Mouse (Mus musculus) olfactory bulb, adult 2 months (tissue): ENCODE data around the gene Otogl.

Experiments
- CTCF ChIP-seq: fragments of 200-500 bp; IDR thresholded peaks from 2 replicates; pipeline ENCODE4 v1.5.1; 2012; ENCODE audit warnings: low read depth, mild to moderate bottlenecking, low read length, moderate library complexity; ENCODE audit not compliant: insufficient read depth
- POLR2A ChIP-seq: fragments of 200-500 bp; IDR thresholded peaks from 2 replicates; pipeline ENCODE4 v1.6.1; 2012; ENCODE audit warnings: mild to moderate bottlenecking, low read depth, low read length, moderate library complexity; ENCODE audit not compliant: insufficient read depth

DNA sequence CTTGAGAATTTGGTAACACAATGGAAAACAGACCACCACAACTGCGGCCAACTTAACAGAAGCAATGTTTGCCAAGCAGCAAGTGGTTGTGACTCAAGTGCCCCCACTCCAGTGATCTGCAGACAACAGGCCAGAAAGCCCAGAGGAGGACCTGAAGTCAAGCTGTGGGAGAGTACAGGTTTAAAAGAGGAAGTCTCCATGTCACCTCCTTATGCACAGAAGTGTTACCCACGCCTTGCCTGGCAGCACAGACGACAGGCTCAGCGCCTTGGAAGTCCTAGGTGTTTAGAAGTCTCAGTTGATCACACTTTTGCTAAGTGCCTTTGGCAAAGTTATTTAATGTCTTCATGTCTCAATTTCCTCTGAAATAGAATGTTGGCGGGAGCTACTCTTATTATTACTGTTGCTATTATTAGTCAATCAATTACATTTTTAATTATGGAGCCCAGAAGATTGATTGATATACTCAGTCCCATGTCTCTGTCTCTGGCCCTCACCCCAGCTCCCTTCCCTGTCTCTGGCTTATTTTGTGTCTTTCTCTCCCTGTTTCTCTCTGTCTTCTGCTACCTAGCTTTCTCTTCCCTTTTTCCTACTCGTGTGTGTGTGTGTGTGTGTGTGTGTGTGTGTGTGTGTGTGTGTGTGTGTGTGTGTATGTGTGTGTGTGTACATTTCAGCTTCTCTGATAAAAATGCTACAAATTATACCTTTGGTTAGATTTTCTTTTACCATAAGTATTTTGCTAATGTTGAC is 101.1 kb downstream of the Otogl start:
- no peak for TF ChIP-seq CTCF
- no peak for TF ChIP-seq POLR2A
